Mouse (Mus musculus) kidney, postnatal 10 days (tissue): ENCODE data around the gene Harbi1.

Experiments
- DNase-seq: peaks from one replicate; pipeline ENCODE4 v3.0.0; 2021; ENCODE audit warnings: mixed read lengths

Gene Harbi1

DNA sequence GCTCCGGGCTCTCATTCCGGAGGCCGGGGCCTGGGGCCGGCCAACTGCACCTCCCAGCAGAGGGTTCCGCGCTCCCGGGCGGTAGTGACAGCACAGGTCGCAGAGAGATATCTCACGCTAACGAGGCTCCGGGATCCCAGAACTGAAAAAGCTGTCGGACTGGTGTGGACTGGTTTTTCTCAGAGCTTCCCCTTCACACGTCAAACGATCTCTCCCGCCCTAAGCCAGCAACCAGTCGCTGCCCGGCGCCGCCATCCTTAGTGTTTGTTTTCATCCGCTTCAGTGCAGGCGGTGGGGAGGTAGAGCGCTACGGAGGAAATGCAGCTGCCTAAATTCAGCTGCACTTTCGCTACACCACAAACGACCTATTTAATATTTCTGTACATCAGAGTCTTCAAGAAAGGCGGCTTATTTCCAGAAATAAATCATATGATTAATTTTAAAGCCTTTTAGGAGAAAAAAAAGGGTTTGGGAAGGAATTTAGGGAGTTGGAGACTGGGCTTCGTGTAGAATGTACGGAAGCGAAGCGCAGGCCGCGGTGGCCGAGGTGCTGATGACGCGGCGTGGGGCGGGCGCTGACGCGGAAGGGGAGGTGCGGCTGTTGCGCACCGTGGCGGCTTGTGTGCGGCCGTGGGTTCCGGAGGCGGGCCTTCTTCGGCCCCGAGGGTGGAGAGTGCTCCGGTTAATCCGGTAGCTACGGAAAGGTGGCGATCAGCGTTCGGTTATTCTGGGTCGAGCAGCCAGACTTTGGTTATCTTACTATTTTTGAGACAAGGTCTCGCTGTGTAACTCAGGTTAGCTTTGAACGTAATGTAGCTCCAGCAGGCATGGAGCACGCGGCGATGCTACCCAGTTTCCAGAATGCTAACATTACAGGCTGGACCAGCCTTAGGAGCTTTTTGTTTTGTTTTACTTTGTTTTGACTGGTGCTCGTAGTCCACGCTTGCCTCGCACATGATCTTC, at the start of gene Harbi1, which contains the start of gene Atg13:
Gene Harbi1 (plus strand): TSS at position 581 of the 963 bp plus-strand sequence.
Gene Atg13 (minus strand): TSS at position 305 of the 963 bp plus-strand sequence.
- peak; percentile 96 for DNase-seq

DNA sequence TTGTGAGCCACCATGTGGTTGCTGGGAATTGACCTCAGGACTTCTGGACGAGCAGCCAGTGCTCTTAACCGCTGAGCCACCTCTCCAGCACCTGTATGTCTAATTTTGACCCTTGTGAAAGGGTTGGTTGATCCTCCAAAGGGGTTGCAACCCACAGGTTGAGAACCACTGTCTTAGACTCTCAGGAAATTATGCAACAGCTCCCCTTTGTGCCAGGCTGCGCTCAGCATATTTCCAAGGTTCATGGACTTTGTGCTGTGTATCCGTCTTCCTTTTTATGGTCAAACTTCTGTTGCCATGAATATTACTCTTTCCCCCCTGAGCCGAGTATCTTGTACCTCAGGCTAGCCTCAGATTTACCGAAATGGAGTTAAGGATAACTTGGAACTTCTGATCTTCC, 49.7 kb upstream of the Harbi1 start:
- DNase-seq = no peak

DNA sequence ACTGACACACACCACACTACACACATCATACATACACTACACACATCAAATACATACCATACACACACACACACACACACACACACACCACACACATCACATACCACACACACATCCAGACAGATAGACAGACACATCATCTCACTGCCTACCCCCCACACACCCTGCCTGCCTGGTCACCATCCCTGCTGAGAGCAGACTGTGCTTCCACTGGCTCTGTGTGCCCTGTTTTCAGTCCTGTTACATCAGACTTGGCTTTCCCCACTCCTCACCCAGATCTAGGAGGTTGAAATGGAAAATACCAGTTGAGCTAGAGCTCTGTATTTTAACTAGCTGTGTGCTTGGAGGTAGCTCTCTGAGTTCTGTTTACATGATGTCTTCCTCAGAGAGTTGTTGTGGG, 45.9 kb upstream of the Harbi1 start:
- no peak for DNase-seq

DNA sequence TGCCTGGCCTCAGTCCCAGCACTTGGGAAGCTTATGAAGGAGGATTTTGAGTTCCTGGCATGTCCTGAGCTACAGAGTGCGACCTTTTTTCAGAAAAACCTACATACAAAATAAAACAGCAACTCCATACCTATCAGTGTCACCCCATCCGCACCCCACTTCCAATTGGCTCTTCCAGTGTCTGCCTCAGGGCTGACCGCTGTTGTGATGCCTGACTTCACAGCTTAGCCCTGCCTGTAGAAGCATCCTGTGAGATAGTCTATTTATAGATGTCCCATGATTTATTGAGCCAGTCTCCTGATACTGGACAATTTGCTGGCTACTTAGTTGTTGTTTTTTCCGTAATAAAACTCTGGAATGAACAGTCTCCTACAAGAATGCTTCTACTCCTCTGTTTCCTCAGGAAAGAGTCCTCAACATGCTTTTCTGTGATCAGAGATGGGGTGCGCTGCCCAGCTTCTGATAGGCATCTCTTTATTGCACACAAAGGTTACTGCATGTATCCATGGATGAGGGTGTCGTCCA, 44.2 kb upstream of the Harbi1 start:
- no peak for DNase-seq

DNA sequence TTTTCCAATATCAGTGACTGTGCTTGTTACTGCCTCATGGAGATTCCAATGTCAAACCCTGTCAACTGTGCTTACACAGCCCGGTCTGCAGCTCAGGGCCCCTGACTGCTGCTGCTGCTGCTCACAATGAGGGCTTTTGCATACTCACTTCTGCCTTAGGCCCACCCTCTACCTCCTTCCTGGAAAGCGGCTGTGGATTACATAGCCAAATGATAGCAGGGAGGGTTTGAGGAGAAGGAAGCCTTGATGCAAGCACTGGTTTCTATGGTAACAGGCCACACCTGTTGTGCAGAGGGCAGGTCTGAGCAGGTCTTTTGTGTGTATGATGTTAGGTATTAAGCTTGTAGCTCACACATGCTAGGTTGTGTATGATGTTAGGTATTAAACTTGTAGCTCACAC, 42.9 kb upstream of the Harbi1 start:
- DNase-seq = no peak

DNA sequence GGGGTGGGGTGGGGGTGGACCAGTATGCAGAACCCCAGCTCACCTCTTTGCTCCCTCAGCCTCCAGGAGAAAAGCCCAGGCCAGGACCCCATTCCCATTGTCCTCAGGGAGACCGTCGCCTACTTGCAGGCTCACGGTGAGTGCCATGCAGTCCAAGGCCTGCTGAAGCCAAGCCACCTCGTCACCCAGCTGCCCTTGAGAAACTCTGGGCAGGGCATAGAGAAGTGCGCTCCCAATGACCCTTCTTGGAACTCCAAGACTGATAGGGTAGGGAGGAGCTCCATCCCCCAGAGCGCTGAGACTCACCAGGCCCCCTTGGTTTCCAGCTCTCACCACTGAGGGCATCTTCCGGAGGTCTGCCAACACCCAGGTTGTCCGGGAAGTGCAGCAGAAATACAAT, 41.3 kb upstream of the Harbi1 start:
- DNase-seq = no peak

DNA sequence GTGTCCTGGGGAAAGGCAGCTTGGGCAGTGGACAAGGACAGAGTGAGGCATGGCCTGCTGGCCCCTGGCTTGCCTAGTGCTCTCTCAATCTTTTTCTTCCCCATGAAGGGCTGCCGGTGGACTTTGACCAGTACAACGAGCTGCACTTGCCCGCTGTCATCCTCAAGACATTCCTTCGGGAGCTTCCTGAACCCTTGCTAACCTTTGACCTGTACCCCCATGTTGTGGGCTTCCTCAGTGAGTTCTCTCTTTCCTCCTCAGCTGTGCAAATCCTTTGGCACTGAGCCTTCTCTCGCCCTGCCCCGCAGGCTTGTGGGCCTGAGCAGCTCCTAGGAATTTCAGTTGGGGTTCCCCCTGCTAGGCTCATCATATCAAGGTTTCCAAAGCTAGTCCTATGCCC, 40.6 kb upstream of the Harbi1 start:
- DNase-seq = peak; percentile 33

DNA sequence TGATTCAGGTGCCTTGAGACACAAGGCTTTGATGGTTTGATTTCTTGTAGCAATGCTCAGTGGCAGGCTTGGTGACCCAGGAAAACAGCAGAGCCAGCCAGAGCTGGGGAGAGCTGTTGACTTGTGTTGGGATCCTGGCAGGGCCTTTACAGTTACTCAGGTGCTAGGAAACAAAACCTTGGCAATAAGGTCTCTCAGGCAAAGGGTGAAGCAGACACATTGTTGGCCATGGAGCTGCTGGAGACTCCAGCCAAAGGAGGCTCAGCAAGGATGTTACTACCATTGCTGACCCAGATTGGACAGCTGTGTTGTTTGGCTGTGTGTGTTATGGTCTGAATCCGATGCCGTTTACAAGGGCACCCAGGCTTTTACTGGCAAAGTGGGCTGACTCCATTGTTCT, 37.1 kb upstream of the Harbi1 start:
- DNase-seq = no peak

DNA sequence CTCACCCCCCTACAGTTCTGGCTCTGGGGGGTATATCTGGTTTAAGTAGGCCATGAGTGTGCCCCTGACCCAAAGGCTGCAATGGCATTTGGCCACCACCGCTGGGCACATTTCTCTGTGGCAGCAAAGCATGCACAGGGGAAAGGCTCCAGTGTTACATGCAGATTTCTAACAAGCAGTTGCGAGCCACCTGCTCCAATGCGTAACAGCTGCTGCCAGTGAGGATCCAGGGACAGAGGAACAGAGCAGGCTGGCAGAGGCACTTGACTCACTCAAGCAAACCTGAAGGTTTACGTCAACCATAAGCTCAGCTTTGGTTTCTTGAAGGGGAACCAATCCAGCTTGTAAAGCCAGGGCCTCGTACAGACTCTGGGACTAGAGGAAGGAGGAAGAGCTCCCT, 35.8 kb upstream of the Harbi1 start:
- no peak for DNase-seq

DNA sequence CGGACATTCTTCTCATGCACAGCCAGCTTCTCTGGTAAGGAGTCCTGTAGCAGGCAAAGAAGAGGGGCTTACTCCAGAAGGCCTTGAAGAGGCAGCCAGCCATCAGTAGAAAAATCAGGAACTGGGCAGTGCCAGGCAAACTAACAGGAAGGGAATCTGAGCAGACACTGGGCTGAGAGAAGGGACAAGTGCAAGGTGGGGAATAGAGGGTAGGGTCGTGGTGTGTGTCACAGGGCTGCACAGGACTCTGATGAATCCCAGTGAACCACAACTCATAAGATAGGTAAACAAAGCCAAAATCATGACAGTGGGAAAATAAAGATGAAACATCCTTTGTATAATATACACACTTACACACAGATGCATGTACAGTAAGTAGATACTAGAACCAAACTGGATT, 34.2 kb upstream of the Harbi1 start:
- DNase-seq = no peak

DNA sequence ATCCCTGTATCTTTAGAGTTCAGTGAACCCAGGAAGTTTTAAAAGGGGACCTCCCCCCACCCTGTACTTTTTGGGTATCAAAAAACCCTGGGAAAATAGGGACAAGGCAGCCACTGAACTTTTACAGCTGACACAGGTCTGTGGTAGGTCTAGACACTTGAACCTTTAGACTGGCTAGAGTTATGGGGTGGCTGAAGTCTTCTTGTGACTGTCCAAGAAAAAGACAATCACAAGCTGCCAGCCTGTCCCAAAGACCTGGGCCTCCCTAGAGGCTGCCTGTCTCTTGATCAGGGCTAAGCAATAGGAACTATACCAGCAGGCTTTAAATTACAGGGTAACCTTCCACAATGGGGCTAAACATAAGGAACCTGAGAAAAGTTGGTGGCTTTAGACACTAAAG, 33.7 kb upstream of the Harbi1 start:
- DNase-seq = no peak

DNA sequence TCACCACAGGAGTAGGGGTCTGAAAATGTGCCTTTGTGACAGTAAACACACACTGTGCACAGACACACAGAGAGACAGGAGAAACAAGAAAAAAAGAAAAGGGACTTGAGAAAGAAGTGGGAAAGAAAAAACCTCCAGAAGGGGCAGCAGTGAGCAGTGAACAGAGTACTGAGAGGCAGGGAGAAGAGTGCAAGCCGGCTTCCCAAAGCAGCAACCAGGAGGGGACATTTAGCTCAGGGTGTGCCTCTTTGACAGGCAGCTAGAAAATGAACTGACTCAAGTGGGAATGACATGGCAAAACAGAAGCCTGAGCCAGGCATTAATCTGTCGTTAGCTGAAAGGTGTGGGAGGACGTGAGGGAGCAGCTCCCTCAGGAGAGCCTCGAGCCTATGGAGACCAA, 27.8 kb upstream of the Harbi1 start:
- DNase-seq = peak; percentile 70

DNA sequence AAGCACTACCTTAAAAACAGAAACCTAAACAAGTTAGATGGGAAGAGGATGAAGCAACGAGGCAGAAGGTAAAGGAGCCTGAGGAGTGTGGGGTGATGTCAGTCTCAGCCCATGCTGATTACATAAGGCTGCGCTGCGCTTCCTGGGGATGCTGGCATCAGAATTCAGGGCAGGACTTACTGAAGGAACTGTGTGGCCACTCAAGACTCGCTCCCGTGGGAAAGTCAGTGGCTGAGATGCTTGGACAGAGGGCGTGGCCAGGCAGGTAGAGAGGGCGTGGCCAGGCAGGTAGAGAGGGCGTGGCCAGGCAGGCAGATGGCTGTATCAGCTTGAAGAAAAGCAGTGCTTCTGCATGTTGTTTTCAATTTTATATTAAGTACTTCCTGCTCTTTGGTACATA, 26.7 kb upstream of the Harbi1 start:
- DNase-seq = no peak

DNA sequence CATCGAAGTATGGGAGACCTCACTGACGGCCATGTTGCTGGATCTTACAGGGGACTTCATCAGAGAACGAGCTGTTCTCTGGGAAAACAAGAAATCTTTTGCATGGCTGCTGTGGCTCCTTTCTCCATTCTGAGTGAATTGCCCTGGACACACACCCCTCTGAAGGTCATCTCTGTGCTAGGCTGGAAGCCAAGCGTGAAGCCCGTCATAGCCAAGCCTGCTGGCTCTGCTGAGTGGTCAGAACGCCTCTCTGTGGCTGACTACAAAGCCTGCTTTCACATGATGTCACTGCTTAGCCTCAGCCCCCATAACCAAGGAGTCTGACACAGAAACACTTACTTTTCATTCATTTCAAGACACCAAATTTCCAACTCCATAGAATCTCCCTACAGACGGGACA, 21.2 kb upstream of the Harbi1 start:
- no peak for DNase-seq

DNA sequence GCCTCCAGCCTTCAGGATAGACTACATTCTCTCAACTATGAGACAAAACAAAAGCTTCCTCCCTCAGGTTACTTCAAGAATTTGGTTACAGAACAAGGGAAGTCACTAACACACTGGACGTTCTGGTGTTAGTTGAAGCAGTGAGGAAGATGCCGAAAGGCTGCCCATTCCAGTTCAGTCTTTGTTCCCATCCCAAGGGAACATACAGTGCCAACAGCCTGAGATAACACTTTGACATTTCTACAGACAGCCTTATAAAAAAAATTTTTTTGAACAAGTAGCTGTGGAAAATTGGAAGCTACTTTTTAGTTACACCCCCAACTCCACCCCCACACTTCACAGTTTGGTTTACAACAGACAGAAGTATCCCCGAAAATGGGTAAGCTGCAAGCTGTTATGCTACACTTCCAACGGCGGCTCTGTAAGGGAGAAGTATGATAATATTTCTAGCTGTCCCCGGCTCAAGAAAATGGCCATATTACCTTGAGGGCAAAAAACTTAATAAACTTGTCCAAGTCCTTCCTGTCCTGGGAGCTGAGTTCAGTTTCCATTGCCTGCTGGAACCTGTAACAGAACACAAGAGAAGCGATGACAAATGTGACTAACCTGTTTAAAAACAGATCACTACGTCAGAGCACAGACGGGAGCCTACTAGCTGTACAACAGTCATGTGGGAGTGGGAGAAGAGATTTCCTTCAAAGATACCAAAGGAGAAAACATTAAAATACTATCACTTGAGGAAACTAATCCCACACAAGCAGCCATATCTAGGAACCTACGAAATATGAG, 15.0 kb upstream of the Harbi1 start:
- DNase-seq = no peak

DNA sequence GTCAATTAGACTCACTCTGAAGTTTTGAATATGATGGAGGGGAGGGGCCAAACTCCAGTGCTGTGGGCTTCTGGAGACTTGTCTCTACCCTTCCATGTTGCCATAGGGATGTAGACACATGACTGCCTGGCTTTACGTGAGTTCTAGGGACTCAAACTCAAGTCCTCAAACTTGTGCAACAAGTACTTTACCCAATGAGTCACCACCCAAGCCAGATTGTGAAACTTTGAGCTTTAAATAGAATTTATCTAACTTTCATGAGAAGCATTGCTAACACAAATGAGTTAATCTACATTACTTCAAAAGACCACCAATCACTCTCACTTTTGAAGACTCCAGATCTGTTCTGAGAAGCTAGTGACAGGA, 14.4 kb upstream of the Harbi1 start:
- no peak for DNase-seq

DNA sequence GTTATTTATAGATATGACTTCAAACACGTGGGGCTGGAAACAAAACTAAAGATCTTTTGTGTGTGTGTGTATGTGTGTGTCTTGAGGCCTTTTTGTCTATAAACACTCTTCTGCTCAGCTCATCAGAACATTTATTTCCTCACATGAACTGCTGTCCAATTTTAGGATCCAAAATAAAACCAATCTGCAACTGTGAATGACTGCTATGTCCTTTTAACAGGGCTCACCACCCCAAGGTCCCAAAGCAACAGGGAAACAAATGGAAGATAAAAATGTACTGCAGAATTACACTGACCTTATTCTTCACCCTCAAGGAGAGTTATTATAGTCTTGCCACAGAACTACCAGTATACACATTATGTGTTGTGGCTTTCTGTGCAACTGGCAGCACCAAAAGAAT, 11.4 kb upstream of the Harbi1 start:
- no peak for DNase-seq

DNA sequence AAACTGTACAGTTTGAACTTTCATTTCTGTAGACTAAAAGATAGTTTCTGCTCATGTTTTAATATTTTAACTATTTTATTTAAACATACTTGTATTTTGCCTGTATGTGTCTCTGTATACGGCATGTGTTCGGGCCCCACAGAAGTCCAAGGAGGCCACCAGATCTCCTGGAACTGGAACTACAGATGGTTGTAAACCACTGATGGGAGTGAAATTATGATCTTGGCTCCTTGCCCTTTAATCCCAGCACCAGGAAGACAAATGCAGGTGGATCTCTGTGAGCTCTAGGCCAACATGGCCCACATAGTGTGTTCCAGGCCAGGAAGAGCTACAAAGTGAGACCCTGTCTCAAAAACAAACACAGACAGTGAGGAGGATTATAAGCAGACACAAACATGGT, 9.3 kb upstream of the Harbi1 start:
- no peak for DNase-seq

DNA sequence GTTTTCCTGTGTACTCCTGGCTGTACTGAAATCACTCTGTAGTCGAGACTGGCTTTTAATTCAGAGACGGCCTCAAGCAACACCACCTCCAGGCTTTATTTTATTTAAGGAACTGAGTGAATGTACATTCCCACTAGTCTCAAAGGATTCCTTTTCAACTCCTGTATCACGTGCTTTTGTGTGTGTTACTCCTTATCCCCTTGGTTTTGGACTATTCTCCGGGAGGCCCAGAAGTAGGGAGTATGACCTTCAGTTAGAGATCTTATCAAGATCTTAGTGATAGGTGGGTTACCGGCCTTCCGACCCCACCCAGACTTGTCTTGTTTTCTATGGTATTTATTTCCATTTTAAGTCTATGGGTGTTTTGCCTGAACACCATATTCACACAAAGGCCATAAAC, 4.9 kb upstream of the Harbi1 start:
- no peak for DNase-seq

DNA sequence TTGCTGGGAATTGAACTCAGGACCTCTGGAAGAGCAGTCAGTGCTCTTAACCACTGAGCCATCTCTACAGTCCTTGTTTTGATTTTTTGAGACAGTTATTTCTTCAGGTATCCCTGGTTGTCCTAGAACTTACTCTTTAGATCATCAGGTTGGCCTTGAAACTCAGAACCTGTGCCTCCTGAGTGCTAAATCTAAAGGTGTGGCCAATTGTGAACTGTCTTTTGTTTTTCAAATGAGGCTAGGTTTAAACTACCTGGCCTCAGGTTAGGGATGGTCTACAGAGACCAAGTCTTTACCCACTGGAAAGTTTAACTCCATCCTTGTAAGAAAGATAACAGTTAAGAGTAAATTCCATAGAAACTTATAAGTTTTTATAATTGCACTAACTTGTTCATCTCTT, 4.2 kb upstream of the Harbi1 start:
- DNase-seq = no peak

DNA sequence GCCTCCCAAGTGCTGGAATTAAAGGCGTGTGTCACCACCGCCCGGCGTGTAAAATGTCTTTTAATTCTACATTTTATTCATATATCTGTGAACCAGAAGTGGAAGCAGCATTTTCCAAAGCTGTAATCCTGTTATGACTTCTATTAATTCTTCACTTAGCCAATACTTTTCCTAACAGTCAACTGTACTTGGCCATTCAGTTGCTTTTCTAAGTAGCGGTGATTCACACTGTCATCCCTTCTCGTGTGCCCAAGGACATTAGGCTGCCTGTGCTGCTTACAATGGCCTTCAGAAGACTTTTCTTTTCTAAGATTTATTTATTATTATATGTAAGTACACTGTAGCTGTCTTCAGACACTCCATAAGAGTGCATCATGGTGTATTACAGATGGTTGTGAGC, 2.3 kb upstream of the Harbi1 start:
- DNase-seq = no peak

DNA sequence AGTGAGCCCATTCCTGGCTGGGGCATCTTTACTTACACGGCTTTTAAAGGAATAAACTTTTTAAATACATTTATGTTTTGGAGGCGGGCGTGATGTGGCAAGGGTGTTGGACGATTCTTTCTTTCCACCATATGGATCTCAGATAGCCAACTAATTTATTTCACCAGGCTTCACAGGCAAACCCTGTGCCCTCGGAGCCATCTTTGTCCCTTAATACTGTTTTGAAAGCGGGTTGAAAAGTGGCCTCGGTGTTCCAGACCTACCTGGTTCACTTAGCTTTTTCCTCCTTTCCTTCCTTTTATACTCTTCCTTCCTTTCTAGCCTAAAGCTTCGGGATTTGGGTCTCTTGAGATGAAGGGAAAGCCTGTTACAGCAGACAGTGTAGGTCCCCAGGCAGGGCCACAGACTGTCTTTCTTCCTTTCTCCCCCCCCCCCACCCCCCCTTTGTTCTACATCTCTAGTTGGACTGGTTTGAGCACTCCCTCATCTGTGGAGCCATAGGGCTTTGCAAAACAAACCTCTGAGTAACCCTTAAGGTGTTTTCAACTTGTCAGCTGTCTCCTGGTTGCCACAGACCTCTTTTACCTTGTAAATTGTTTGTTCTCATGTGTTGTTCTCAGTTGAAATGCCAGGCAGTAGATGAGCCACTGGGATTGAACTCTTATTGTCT, 739 bp downstream of the Harbi1 start:
- DNase-seq = no peak

DNA sequence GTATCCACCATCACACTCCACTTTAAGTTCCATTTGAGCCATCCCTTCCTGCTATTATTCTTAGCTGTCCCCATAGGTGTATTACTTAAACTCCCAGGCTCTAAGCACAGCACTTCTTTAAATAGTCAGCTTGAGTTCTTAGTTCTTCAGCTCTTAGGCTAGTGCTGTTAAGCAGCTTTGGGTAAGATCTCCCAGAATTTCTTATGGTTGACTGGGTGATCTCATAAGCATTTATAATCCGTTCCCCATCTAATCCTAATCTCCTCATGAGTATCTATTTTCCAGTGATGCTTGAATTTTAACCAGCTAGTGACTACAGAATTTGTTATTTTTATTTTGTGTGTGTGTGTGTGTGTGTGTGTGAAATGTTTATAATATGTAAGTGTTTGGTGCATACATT, 4.3 kb downstream of the Harbi1 start:
- DNase-seq = no peak
